In genomic region chr2:47302056-47302455, GRCm38 (mm10) we compare ENCODE assay signal across 30 mouse cellular contexts.
"Had no signal": no experiment of that assay in that cellular context is flagged by ENCODE, and none has a peak within 500 bp of the region (broad histone marks: within the 10 kb centered on the region; RNA-seq: fewer than 3 reads in every experiment).

No protein-coding gene starts in this region.

- H3K9me3 ChIP-seq: limb, embryonic 10.5 days; limb, embryonic 12.5 days; limb, embryonic 13.5 days; limb, embryonic 15.5 days; liver, embryonic 12.5 days; liver, embryonic 13.5 days; liver, embryonic 15.5 days; lung, embryonic 15.5 days; megakaryocyte, embryonic 14.5 days; midbrain, embryonic 12.5 days; midbrain, embryonic 13.5 days; midbrain, embryonic 15.5 days had no signal

- H3K4me2 ChIP-seq: limb, embryonic 12.5 days; limb, embryonic 13.5 days; limb, embryonic 15.5 days; liver, embryonic 11.5 days; liver, embryonic 12.5 days; liver, embryonic 13.5 days; liver, embryonic 15.5 days; lung, embryonic 14.5 days; lung, embryonic 15.5 days; midbrain, embryonic 12.5 days; midbrain, embryonic 13.5 days; midbrain, embryonic 15.5 days had no signal

- H3K36me3 ChIP-seq: limb, embryonic 10.5 days; limb, embryonic 12.5 days; limb, embryonic 13.5 days; limb, embryonic 15.5 days; liver, embryonic 12.5 days; liver, embryonic 13.5 days; liver, embryonic 15.5 days; lung, embryonic 15.5 days; midbrain, embryonic 12.5 days; midbrain, embryonic 13.5 days; midbrain, embryonic 15.5 days had no signal

- H3K27ac ChIP-seq: left cerebral cortex, adult 2 months; limb, embryonic 10.5 days; limb, embryonic 12.5 days; limb, embryonic 13.5 days; limb, embryonic 15.5 days; liver, embryonic 12.5 days; liver, embryonic 13.5 days; liver, embryonic 14.5 days; liver, embryonic 15.5 days; lung, embryonic 15.5 days; macrophage; midbrain, embryonic 12.5 days; midbrain, embryonic 13.5 days; midbrain, embryonic 15.5 days had no signal

- H3K9ac ChIP-seq: limb, embryonic 12.5 days; limb, embryonic 13.5 days; limb, embryonic 15.5 days; liver, embryonic 12.5 days; liver, embryonic 13.5 days; liver, embryonic 14.5 days; liver, embryonic 15.5 days; liver, postnatal 0 days; lung, embryonic 14.5 days; lung, embryonic 15.5 days; midbrain, embryonic 12.5 days; midbrain, embryonic 13.5 days; midbrain, embryonic 15.5 days had no signal

- H3K27me3 ChIP-seq: limb, embryonic 12.5 days; limb, embryonic 13.5 days; limb, embryonic 15.5 days; liver, embryonic 12.5 days; liver, embryonic 13.5 days; liver, embryonic 15.5 days; lung, embryonic 15.5 days; megakaryocyte, embryonic 14.5 days; midbrain, embryonic 12.5 days; midbrain, embryonic 13.5 days; midbrain, embryonic 15.5 days had no signal

- ATAC-seq: liver, embryonic 12.5 days; liver, postnatal 0 days; lung, postnatal 0 days; midbrain, embryonic 13.5 days; midbrain, embryonic 15.5 days; midbrain, embryonic 16.5 days had no signal

- DNase-seq: left cerebral cortex, postnatal 4 days; liver; liver, embryonic 13.5 days; liver, postnatal 0 days; lung, adult 18-20 months; lung, adult 2 months; lung, embryonic 14.5 days; lung, postnatal 10 days; lung, postnatal 14 days; lung, postnatal 36 days; lung, postnatal 4 days; midbrain, embryonic 14.5 days had no signal

- H3K4me3 ChIP-seq: left cerebral cortex, adult 2 months; limb, embryonic 10.5 days; limb, embryonic 12.5 days; limb, embryonic 13.5 days; limb, embryonic 15.5 days; liver, embryonic 12.5 days; liver, embryonic 13.5 days; liver, embryonic 15.5 days; lung, embryonic 15.5 days; megakaryocyte, embryonic 14.5 days; midbrain, embryonic 12.5 days; midbrain, embryonic 13.5 days; midbrain, embryonic 15.5 days; myocyte had no signal

- H3K4me1 ChIP-seq: limb, embryonic 10.5 days; limb, embryonic 12.5 days; limb, embryonic 13.5 days; limb, embryonic 15.5 days; liver, embryonic 12.5 days; liver, embryonic 13.5 days; liver, embryonic 15.5 days; lung, embryonic 15.5 days; megakaryocyte, embryonic 14.5 days; midbrain, embryonic 12.5 days; midbrain, embryonic 13.5 days; midbrain, embryonic 15.5 days had no signal
